In genomic region chr7:120203789-120204188, GRCm38 (mm10) we compare ENCODE assay signal across 8 mouse cellular contexts. TPM values are rescaled to one million over a fixed set of nuclear protein-coding genes. Genes with fewer than 3 reads are reported as not detected.
A peak's percentile ranks its signal among the peaks of the same experiment; 100 is the strongest.
DNase-seq lines count a peak whose midpoint lies in the region; ATAC-seq and TF ChIP-seq lines count a peak whose summit lies in the region.

Abca14 (plus strand) TSS chr7:120203961.

- peak; percentile 72 for DNase-seq in brain, embryonic 14.5 days (ENCODE audit: low read depth)
- peak; percentile 82 for DNase-seq in embryonic facial prominence, embryonic 14.5 days (ENCODE audit: low spot score)
- DNase-seq in heart, adult 8-10 months (ENCODE audit: low spot score): peak; percentile 72
- peak; percentile 90 for DNase-seq in kidney, adult 18-20 months
- peak; percentile 87 to 88 for DNase-seq in left cerebral cortex, postnatal 25 days (ENCODE audit: low spot score in 2 of 2)
- peak; percentile 71 to 83 for DNase-seq in right cerebral cortex, postnatal 36 days (ENCODE audit: low spot score in 2 of 2)

- H3K27me3 ChIP-seq in embryonic facial prominence, embryonic 14.5 days (replicated peaks; ENCODE audit: control insufficient read depth, insufficient read depth, low read length): peaks cover 15% of the 10 kb centered on the region

- ATAC-seq in embryonic facial prominence, embryonic 14.5 days (ENCODE audit: low read depth): peak; percentile 84
- ATAC-seq in megakaryocyte-erythroid progenitor cell, adult 5-6 weeks (replicated peaks; ENCODE audit: low FRiP score, low TSS enrichment, poor library complexity, severe bottlenecking): peak; percentile 68
- no peak for ATAC-seq in inflammation-experienced regulatory T-cells, adult 6 months

- no peak within 1 kb of the TSS for H3K4me3 ChIP-seq in embryonic facial prominence, embryonic 14.5 days (ENCODE audit: low read depth, low read length)

- TF ChIP-seq POLR2A in brain, embryonic 14.5 days (IDR thresholded peaks at IDR 0.05; ENCODE audit: borderline replicate concordance, extremely low read depth, insufficient read depth, insufficient read length, poor library complexity, severe bottlenecking): no peak

- H3K4me1 ChIP-seq in embryonic facial prominence, embryonic 14.5 days (ENCODE audit: control insufficient read depth, insufficient read depth, low read length): 0 out of 2 replicates have a peak, but pooled peaks cover 2% of the 10 kb centered on the region

- H3K9ac ChIP-seq in embryonic facial prominence, embryonic 14.5 days (ENCODE audit: low read depth, low read length): no peak within 1 kb of the TSS

- no peaks in the 10 kb centered on the region for H3K9me3 ChIP-seq in embryonic facial prominence, embryonic 14.5 days (ENCODE audit: control insufficient read depth, low read length)

- TF ChIP-seq CTCF in brain, embryonic 14.5 days (IDR thresholded peaks at IDR 0.05; ENCODE audit: borderline replicate concordance, extremely low read depth, insufficient read depth, insufficient read length): peak; percentile 97

- no peak within 1 kb of the TSS for H3K4me2 ChIP-seq in embryonic facial prominence, embryonic 14.5 days (ENCODE audit: low read depth, low read length)

- intact Hi-C loops in left cerebral cortex, postnatal 25 days (cut with DNase I): loop anchor here (1.0 to 10.0 kb wide), 5 partner anchors 79 to 529 kb away; partner anchors contain the start of gene Abca15

- no peaks in the 10 kb centered on the region for H3K36me3 ChIP-seq in embryonic facial prominence, embryonic 14.5 days (ENCODE audit: control insufficient read depth, insufficient read depth, low read length)

- WGBS in embryonic facial prominence, embryonic 14.5 days: 5% methylated on average over 26 of the region's 26 CpGs

- no peak within 1 kb of the TSS for H3K27ac ChIP-seq in embryonic facial prominence, embryonic 14.5 days (replicated peaks; ENCODE audit: low read depth, low read length)

RNA-seq across cellular contexts. Expression of gene Abca14, which starts in this region (rescaled TPM):
- 0.04 TPM in 1 of 2 replicates, not detected in the other for polyA plus RNA-seq in brain, embryonic 14.5 days (2012; rRNA removed)
- not detected in 2 replicates for polyA plus RNA-seq in embryonic facial prominence, embryonic 14.5 days (2014; fragmentation: Nextera tagmentation; extraction: Ambion mirVana)
- total RNA-seq in heart, adult 8-10 months (2022): not detected
- not detected for total RNA-seq in left cerebral cortex, postnatal 25 days (2021)
- total RNA-seq in megakaryocyte-erythroid progenitor cell, adult 5-6 weeks (2014; fragmentation: Nextera tagmentation): not detected in 2 replicates
- not detected in 2 replicates for total RNA-seq in megakaryocyte-erythroid progenitor cell, adult 5-6 weeks (2017)
- not detected for polyA plus RNA-seq in inflammation-experienced regulatory T-cells, adult 6 months (2017; shearing (Covaris generic))

Comparison
In these comparisons a context has a peak if more than half of its experiments do, and no peak if none do; other contexts are left out.
1. Peak in DNase-seq in brain, embryonic 14.5 days; RNA of the gene not detected or under 1 TPM.
2. Peak in DNase-seq and ATAC-seq in embryonic facial prominence, embryonic 14.5 days; RNA of the gene not detected or under 1 TPM.
3. Peak in DNase-seq in heart, adult 8-10 months; RNA of the gene not detected or under 1 TPM.
4. Peak in DNase-seq in left cerebral cortex, postnatal 25 days; RNA of the gene not detected or under 1 TPM.
5. Peak in ATAC-seq in megakaryocyte-erythroid progenitor cell, adult 5-6 weeks; RNA of the gene not detected or under 1 TPM.